Mouse (Mus musculus): ENCODE results near the gene Ppp2r2d. TPM values are rescaled to one million over a fixed set of nuclear protein-coding genes. Genes with fewer than 3 reads are reported as not detected.

The Ppp2r2d gene
- total RNA-seq, 2 experiments from 2014 or later: 33.5 to 36.6 TPM

GRCm38 (mm10) chr7:138854201-138854600 is 8.3 kb downstream of the Ppp2r2d start:
- no peak for ATAC-seq (ENCODE audit: poor library complexity, severe bottlenecking)

GRCm38 (mm10) chr7:138856670-138857069 is 10.8 kb downstream of the Ppp2r2d start:
- ATAC-seq (ENCODE audit: poor library complexity, severe bottlenecking): no peak

GRCm38 (mm10) chr7:138863950-138864572 is 18.2 kb downstream of the Ppp2r2d start:
- ATAC-seq (ENCODE audit: poor library complexity, severe bottlenecking): no peak

GRCm38 (mm10) chr7:138864776-138865175 is 18.9 kb downstream of the Ppp2r2d start:
- no peak for ATAC-seq (ENCODE audit: poor library complexity, severe bottlenecking)

GRCm38 (mm10) chr7:138867286-138867685 is 21.4 kb downstream of the Ppp2r2d start:
- ATAC-seq (ENCODE audit: poor library complexity, severe bottlenecking): no peak

GRCm38 (mm10) chr7:138868316-138868715 is 22.4 kb downstream of the Ppp2r2d start:
- ATAC-seq (ENCODE audit: poor library complexity, severe bottlenecking): no peak

- ATAC-seq (ENCODE audit: poor library complexity, severe bottlenecking): no peak
Observed at GRCm38 (mm10) chr7:138872956-138873355, 27.1 kb downstream of the Ppp2r2d start.

- ATAC-seq (ENCODE audit: poor library complexity, severe bottlenecking): no peak
Observed at GRCm38 (mm10) chr7:138875031-138875430, 29.2 kb downstream of the Ppp2r2d start.

- ATAC-seq (ENCODE audit: poor library complexity, severe bottlenecking): no peak
Observed at GRCm38 (mm10) chr7:138883724-138884123, 37.8 kb downstream of the Ppp2r2d start.

GRCm38 (mm10) chr7:138885365-138886289 is 39.7 kb downstream of the Ppp2r2d start:
- peak; percentile 88 for ATAC-seq (ENCODE audit: poor library complexity, severe bottlenecking)

- no peak for ATAC-seq (ENCODE audit: poor library complexity, severe bottlenecking)
Observed at GRCm38 (mm10) chr7:138898122-138898521, 52.2 kb downstream of the Ppp2r2d start.

- ATAC-seq (ENCODE audit: poor library complexity, severe bottlenecking): no peak
Observed at GRCm38 (mm10) chr7:138898743-138899142, 52.9 kb downstream of the Ppp2r2d start.

GRCm38 (mm10) chr7:138903886-138904435 is 58.1 kb downstream of the Ppp2r2d start:
- ATAC-seq (ENCODE audit: poor library complexity, severe bottlenecking): no peak

- ATAC-seq (ENCODE audit: poor library complexity, severe bottlenecking): no peak
Observed at GRCm38 (mm10) chr7:138906441-138906840, 60.6 kb downstream of the Ppp2r2d start.

- ATAC-seq (ENCODE audit: poor library complexity, severe bottlenecking): no peak
Observed at GRCm38 (mm10) chr7:138907043-138907442, 61.2 kb downstream of the Ppp2r2d start.

GRCm38 (mm10) chr7:138907976-138908375 is 62.1 kb downstream of the Ppp2r2d start:
- no peak for ATAC-seq (ENCODE audit: poor library complexity, severe bottlenecking)

GRCm38 (mm10) chr7:138908768-138909276 is 62.9 kb downstream of the Ppp2r2d start:
- ATAC-seq (ENCODE audit: poor library complexity, severe bottlenecking): no peak

- peak; percentile 87 for ATAC-seq (ENCODE audit: poor library complexity, severe bottlenecking)
Observed at GRCm38 (mm10) chr7:138909277-138910192, 63.7 kb downstream of the Ppp2r2d start, which contains the start of gene Bnip3. TSS of gene Bnip3 (minus strand) at chr7:138909519.

GRCm38 (mm10) chr7:138910193-138910562 is 64.3 kb downstream of the Ppp2r2d start:
- ATAC-seq (ENCODE audit: poor library complexity, severe bottlenecking): no peak; the same call in 1 of the 2 replicates

- no peak for ATAC-seq (ENCODE audit: poor library complexity, severe bottlenecking)
Observed at GRCm38 (mm10) chr7:138913616-138914015, 67.7 kb downstream of the Ppp2r2d start.

All from megakaryocyte, adult 5-6 weeks (primary cell).